Mouse (Mus musculus) stomach, postnatal 0 days (tissue): ENCODE data around the gene Lhx8.

Experiments
- CTCF ChIP-seq: IDR thresholded peaks from 2 replicates; pipeline ENCODE4 v1.5.1; 2016; ENCODE audit warnings: antibody characterized with exemption, low read depth, mild to moderate bottlenecking, moderate library complexity
- EP300 ChIP-seq: optimal IDR thresholded peaks from 2 replicates; pipeline ENCODE3; 2016; ENCODE audit warnings: antibody characterized with exemption

GRCm38 (mm10) chr3:154340294-154340914 lies 9.9 kb upstream of the Lhx8 start:
- TF ChIP-seq EP300 (no peak), CTCF (no peak)
